Mouse (Mus musculus) left cerebral cortex, adult 2 months (tissue): ENCODE data around the gene Gemin2. TPM values are rescaled to one million over a fixed set of nuclear protein-coding genes. Genes with fewer than 3 reads are reported as not detected.
A peak's percentile ranks its signal among the peaks of the same experiment; 100 is the strongest.
"Not testable (repeated sequence)": the region's sequence is repeated elsewhere in the genome, so short reads cannot be mapped to it uniquely, and the experiment has no call there.

ENCODE experiments used
- DNase-seq, 2 experiments: peaks; one replicate each; pipeline ENCODE4 v3.0.0; 2021 to 2022; ENCODE audit warnings: low spot score in 2 of 2, mixed read lengths in 1 of 2; ENCODE audit errors: extremely low spot score in 1 of 2
- H3K27ac ChIP-seq: fragments of 200-600 bp; 2 replicates; pipeline ENCODE4 v1.8.1; 2022
- H3K4me3 ChIP-seq: fragments of 200-600 bp; 2 replicates; pipeline ENCODE4 v1.8.1; 2022
- CTCF ChIP-seq: fragments of 200-600 bp; IDR thresholded peaks from 2 replicates; pipeline ENCODE4 v1.8.1; 2022; ENCODE audit warnings: antibody characterized with exemption, mild to moderate bottlenecking, moderate library complexity
- intact Hi-C: fragments of 180-260 bp; cut with DNase I; formaldehyde crosslinking; loops from one replicate; pipeline ENCODE4 v1.15.1; 2025
- long read RNA-seq, 2 experiments: library from polyadenylated mRNA; stranded (forward); transcript quantifications; one replicate each; pipeline ENCODE4 v2.0.0; 2021; ENCODE audit warnings: borderline mapping rate in 2 of 2
- total RNA-seq, 2 experiments: library from RNA; stranded (reverse); gene quantifications; 2 replicates each; pipeline ENCODE4 v1.2.3; 2021

Gemin2 gene
- total RNA-seq, result 1 to 10 TPM; 7.0 to 7.3 TPM
- long read RNA-seq, experiment 1, partial matches to known transcripts, result 0 of 2 reads
- long read RNA-seq, experiment 1, other reads (novel, unspliced or antisense), result 1 of 2 reads
- long read RNA-seq, experiment 2, partial matches to known transcripts, result 0 of 5 reads
- long read RNA-seq, experiment 2, other reads (novel, unspliced or antisense), result 2 of 5 reads

DNA sequence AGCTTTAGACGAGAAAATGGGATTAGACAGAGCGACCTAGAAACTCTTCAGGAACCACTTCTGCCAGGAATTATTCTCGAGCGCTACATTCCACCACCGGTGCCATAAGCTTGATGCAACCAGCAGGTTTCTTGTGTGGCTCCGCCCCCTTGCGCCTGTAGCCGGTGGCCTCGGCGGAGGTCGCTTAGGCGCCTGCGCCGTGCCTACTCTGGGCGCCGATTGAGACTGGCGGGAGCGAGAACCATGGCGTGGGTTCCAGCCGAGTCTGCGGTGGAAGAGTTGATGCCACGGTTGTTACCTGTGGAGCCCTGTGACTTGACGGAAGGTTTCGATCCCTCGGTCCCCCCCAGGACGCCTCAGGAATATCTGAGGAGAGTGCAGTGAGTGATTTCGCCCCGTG, at the start of gene Gemin2:
Gene Gemin2, plus strand, starts transcription at position 160 of the 400 bp plus-strand sequence.
- H3K27ac ChIP-seq, result peak within 1 kb of the TSS; percentile 88
- peak; percentile 85 to 91 for DNase-seq
- peak; percentile 8 for TF ChIP-seq CTCF
- peak within 1 kb of the TSS; percentile 86 for H3K4me3 ChIP-seq
- intact Hi-C loops, result no loop called here

DNA sequence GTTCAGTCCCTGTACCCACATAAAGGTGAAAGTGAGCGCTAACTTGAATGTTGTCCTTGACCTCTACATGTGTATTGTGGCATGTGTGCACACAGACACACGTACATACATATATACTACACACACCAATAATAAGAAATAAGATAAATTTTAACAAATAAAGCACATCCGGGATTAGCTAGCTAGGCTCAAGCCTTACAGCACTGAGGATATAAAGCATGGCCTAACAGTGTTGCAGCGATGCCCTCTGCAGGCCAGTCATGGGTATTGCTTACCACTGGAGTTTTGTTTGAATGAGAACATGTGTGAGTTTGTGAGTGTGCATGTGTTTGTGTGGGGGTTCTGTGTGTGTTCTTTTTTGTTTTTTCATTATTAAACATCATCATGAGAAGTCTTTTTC, 48.6 kb upstream of the Gemin2 start:
- DNase-seq, result peak in 1 of 2 experiments; percentile 36
- TF ChIP-seq CTCF, result peak; percentile 83
- Histone ChIP-seq H3K4me3 (no peak overlapping the region), H3K27ac (no peak overlapping the region)
- intact Hi-C loops, result no loop called here

- intact Hi-C loops, result no loop called here
- TF ChIP-seq CTCF, result peak; percentile 28
- no peak overlapping the region for H3K4me3 ChIP-seq
- DNase-seq, result no peak
- H3K27ac ChIP-seq, result no peak overlapping the region
These were observed 36.2 kb upstream of the Gemin2 start for GRCm38 (mm10) chr12:58976966-58977365.

GRCm38 (mm10) chr12:58981178-58981661, 32.0 kb upstream of the Gemin2 start:
- DNase-seq, intact Hi-C loops, H3K27ac ChIP-seq, H3K4me3 ChIP-seq: not testable (repeated sequence)

DNA sequence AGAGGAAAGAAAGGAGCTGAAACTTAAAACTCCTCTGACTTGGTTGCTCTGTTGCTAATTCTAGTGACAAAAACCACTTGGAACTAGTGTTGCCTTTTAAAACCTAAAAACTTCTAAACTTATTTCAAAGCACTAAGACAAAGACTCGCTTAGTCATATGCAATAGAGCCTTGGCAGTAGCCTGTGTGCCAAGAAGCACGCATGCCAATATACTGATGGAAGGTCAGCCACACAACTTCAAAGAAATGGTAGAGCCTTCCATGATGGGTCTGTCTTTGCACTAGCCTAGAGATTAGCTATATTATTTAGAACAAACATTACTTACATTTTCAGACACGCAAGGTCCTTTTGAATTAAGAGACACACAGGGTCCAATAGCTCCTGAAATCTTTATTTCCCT, 27.4 kb upstream of the Gemin2 start:
- H3K4me3 ChIP-seq, result no peak overlapping the region
- no peak for DNase-seq
- intact Hi-C loops, result no loop called here
- no peak for TF ChIP-seq CTCF
- no peak overlapping the region for H3K27ac ChIP-seq

- DNase-seq, result no peak
- intact Hi-C loops, result loop anchor here (2.0 kb wide), 1 partner anchor 206 kb away; no protein-coding TSS in a partner anchor
- peak; percentile 29; the same call in 1 of the 2 replicates for TF ChIP-seq CTCF
- Histone ChIP-seq H3K4me3 (peak overlapping the region; percentile 9; the same call in 1 of the 2 replicates), H3K27ac (no peak overlapping the region)
These were observed 2.7 kb upstream of the Gemin2 start for GRCm38 (mm10) chr12:59010482-59010881.

GRCm38 (mm10) chr12:59011275-59011843, 1.8 kb upstream of the Gemin2 start:
- intact Hi-C loops, result loop anchor here (2.0 kb wide), 1 partner anchor 205 kb away; no protein-coding TSS in a partner anchor
- Histone ChIP-seq H3K4me3 (peak overlapping the region; percentile 86), H3K27ac (peak overlapping the region; percentile 90)
- DNase-seq, result no peak
- no peak for TF ChIP-seq CTCF

GRCm38 (mm10) chr12:59011844-59012709, 1.1 kb upstream of the Gemin2 start, which contains the start of gene Sec23a:
Gene Sec23a (minus strand): TSS chr12:59012017.
- TF ChIP-seq CTCF, result no peak
- intact Hi-C loops, result loop anchor here (1.0 to 2.0 kb wide), 3 partner anchors 54 to 205 kb away; partner anchors contain the start of gene Pnn
- DNase-seq, result peak; percentile 96 to 98
- peak within 1 kb of the TSS; percentile 86 for H3K4me3 ChIP-seq
- H3K27ac ChIP-seq, result peak within 1 kb of the TSS; percentile 90

DNA sequence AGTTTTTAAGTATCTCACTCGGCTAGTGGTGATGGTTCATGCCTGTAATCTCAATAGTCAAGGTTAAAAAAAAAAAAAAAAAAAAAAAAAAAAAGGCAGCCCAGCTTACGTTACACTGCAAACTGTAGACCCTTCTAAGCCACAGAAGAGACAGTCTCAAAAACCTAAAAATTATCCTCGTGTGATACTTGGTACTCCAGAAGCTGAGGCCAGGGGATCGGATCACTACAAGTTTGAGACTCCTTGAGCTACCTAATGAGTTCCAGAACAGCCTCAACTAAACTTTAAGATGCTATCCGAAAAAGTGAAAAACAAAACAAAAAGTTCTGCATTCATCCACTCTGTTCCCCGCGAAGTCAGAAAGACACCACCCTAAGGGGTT, 492 bp upstream of the Gemin2 start:
- no peak for DNase-seq
- Histone ChIP-seq H3K4me3 (peak overlapping the region; percentile 86), H3K27ac (peak overlapping the region; percentile 88)
- TF ChIP-seq CTCF, result no peak
- intact Hi-C loops, result loop anchor here (1.0 kb wide), 2 partner anchors 54 to 119 kb away; partner anchors contain the start of gene Pnn

- DNase-seq, result no peak
- no peak overlapping the region for H3K4me3 ChIP-seq
- H3K27ac ChIP-seq, result no peak overlapping the region
- intact Hi-C loops, result no loop called here
- TF ChIP-seq CTCF, result no peak
These were observed 4.8 kb downstream of the Gemin2 start for GRCm38 (mm10) chr12:59017970-59018369.

DNA sequence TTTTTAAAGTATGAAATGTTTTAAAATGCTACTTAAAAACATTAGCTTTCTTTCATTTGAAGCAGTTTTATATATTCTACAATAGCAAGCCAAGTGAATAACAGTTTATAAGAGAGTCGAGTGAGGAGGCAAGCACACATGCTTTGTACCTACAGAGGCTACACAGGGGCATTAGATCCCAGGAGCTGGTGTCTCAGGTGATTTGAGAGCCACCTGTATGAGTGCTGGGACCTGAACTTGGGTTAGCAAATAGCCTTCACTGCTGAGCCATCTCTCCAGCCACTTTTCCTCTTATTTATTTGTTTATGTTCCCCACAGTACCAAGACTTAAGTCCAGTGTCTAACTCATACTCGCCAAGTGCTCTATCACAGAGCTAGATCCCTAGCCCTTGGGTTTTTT, 6.7 kb downstream of the Gemin2 start:
- H3K27ac ChIP-seq, result no peak overlapping the region
- intact Hi-C loops, result no loop called here
- H3K4me3 ChIP-seq, result no peak overlapping the region
- no peak for TF ChIP-seq CTCF
- no peak for DNase-seq

DNA sequence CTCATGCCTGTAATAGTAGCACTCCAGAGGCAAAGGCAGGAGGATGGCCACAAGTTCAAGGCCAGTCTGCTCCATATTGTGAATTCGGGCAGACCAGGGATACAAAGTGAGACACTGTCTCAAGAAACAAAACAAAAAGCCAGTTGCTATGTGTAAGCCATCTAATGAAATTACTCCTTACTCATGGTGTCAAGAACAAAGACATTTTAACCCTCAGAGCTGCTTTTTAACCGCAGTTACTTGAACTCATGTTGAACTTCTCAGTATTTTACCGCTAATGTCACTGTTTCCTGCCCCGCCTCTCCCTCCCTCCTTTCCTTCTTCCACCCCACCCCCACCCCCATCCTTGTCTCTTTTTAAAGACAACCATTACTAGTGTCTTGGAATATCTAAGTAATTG, 8.1 kb downstream of the Gemin2 start:
- intact Hi-C loops, result no loop called here
- TF ChIP-seq CTCF, result no peak
- Histone ChIP-seq H3K27ac (no peak overlapping the region), H3K4me3 (no peak overlapping the region)
- DNase-seq, result no peak
